Mouse (Mus musculus) embryonic fibroblast, embryonic 13.5 days (primary cell): Measurements from ENCODE around the gene Prdx6.

ENCODE experiments used
- CTCF ChIP-seq: IDR thresholded peaks from 2 replicates; pipeline ENCODE4 v1.5.1; 2011; ENCODE audit warnings: mild to moderate bottlenecking, control low read depth, low read length, moderate library complexity, borderline replicate concordance; ENCODE audit not compliant: insufficient read depth
- POLR2A ChIP-seq: IDR thresholded peaks from 2 replicates; pipeline ENCODE4 v1.6.1; 2011; ENCODE audit warnings: low read depth, mild to moderate bottlenecking, control low read depth, low read length, moderate library complexity

- TF ChIP-seq POLR2A: no peak
- no peak for TF ChIP-seq CTCF
Measured at GRCm38 (mm10) chr1:161279244-161279908, 28.4 kb upstream of the Prdx6 start.
